Mouse (Mus musculus) urinary bladder, postnatal 10 days (tissue): Measurements from ENCODE around the gene Nrxn1.

Experiments used
- DNase-seq: peaks from one replicate; pipeline ENCODE4 v3.0.0; 2022; ENCODE audit warnings: low spot score

Nrxn1 gene

DNA sequence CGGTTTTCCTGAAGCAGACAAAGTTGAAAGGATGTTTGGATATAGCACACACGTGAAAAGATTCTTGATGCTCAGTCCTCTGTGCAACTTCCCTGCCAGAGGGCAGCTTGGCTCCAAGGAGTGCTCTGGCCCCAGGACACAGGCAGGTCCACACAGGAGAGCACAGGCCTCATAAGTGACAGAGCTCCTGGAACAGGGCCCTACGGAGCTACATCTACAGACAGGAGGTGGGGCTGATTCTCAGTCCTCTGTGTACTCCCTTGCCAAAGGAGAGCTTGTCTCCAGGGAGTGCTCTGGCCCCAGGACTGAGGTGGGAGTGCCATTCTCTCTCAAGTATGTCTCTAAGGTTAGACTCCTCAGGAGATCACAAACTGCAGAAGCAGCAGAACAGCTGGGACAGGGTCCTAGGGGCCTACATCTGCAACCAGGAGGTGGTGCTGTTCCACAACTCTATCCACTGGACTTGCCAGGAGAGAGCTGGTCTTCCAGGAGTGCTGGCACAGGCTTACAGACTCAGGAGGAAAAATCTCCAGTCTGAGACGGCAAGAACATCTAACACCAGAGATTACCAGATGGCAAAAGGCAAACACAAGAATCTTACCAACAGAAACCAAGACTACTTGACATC is 129.9 kb downstream of the Nrxn1 start:
- DNase-seq, result no peak

DNA sequence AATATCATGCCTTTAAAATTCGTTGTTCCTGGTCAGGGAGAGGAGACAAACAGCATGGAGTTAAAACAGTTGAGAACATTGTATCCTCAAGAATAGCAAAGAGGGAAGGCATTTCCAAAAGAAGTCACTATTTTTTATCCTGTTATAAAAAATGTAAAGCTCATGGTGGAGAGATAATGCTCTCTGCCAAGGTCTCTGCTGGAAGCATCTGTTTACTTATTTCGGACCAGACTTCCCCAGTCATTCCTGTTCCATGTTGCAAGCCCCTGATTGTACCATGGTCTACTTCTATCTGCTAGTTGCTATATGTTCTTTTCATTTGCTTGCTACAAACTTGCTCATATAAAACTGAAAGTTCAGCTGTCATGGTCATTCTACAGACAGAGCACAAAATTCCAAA is 137.7 kb downstream of the Nrxn1 start:
- no peak for DNase-seq

DNA sequence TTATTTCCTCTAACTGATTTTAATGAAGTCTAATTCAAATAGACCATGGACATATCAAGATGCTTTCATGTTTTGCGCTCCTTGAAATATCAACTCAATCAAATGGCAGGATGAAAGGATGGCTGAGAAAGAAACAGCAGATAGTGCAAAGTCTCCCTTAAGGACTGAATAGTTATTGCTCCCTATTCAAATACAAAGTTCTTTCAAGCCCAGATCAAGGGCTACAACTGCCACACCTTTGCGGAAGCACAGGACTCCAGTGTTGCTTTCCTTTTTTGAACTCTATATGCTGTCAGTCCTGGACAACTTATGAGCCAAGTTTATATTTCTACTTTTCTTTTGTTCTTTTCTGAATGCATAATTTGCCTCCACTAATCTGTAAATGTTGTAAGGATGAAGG is 157.9 kb downstream of the Nrxn1 start:
- no peak for DNase-seq

DNA sequence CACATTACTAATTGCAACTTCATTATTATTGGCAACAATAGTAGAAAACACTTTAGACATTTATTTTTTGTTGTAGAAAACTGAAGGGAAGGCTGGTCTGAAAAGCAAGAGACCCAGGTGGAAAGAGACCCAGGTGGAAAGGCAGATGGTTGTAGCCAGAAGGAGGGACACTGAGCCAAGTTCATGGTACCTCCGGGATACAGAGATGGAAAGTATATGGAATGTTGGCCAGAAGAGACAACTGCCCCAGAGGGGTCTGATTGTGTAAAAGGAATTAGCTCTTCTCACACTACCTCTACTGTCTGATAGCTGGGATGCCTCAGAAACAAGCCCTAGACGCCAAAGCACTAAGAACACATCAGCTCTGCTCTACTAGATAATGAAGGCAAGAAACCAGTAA is 179.6 kb downstream of the Nrxn1 start:
- no peak for DNase-seq

DNA sequence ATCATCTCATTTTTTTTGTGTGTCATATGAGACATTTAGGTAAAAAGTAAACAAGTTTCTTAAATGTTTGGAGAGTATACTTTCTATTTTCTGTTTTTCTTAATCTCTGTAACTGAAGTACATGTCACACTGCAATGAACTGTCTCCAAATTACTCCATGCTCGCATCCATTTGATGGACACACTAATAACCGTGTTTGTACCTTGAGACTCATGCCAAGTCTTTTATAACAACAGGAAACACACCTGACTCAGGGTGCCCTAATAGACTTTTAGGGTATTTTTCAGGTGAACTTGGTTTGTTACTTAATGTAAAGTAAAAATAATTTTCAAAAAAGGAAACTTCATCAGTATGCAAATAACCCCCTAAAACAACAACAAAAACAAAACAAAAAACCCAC is 180.1 kb downstream of the Nrxn1 start:
- no peak for DNase-seq

DNA sequence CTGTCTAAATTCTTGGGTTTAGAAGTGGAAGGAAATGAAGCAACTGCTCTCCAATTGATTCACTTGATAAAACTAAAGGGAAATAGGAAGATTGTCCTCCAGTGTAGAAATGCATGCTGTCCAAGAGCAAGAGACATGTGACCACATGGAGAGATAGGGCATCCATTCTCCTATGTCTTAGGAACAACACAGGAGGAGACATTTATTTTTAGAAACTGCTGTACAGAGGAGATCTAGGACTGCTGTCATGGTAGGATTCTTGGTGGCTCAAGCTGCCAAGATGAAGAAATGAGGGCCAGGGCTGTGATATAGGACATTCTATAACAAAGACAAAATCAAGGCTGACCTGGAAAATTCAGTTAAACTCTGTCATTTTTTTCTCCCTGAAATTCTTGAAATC is 180.5 kb downstream of the Nrxn1 start:
- no peak for DNase-seq

DNA sequence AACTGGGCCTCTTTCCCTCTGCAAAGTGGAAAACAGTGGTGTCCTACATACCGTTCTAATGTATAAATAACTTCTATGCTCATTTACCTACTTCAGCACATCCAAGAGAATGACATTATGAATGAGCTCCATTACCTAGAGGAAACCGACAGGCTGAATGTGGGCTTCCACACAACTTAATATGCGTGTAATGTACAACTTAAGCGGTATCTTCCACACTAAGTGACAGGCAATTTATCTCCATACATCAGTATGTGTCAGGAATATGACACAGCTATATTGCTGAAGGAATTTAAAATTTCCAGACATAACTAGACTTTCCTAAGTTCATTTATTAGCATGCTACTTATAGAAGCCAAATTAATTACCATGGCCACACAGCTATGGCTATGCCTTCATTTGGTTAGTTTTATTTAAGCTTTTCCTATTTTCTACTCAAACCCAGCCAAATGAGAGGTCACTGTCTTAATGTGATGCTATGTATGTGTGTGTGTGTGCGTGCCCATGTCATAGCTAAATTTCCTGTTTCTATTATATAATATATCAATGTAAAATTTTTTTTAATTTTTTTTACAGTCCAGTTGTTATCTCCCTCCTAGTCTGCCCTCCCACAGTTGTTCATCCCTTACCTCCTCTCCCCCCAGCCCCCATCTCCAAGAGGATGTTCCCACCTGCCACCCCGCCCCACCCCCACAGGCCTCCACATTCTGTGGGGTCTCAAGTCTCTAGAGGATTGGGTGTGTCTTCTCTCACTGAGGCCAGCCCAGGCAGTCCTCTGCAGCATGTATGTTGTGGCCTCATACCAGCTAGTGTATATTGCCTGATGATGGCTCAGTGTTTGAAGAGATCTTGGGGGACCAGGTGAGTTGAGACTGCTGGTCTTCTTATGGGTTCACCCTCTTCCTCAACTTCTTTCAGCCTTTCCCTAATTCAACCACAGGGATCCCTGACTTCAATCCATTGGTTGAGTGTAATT is 186.5 kb downstream of the Nrxn1 start:
- no peak for DNase-seq

DNA sequence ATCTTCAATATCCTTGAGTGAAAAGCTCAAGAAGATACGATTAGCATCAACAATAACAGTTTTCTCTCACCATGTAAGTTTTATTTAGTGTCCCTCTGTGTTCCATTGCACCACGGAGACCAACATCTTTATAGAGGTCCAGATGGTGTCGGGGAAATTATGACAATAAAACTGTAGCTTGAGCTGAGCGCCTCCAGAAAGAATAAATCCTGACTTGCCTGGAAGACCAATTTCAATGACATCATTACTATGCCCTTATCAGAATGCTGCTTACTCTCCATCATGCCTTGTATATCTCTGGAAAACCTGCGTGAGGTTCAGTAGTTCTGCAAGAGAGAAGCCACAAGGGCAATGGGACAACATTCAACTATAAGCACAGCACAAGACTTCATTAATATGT is 187.7 kb downstream of the Nrxn1 start:
- no peak for DNase-seq

DNA sequence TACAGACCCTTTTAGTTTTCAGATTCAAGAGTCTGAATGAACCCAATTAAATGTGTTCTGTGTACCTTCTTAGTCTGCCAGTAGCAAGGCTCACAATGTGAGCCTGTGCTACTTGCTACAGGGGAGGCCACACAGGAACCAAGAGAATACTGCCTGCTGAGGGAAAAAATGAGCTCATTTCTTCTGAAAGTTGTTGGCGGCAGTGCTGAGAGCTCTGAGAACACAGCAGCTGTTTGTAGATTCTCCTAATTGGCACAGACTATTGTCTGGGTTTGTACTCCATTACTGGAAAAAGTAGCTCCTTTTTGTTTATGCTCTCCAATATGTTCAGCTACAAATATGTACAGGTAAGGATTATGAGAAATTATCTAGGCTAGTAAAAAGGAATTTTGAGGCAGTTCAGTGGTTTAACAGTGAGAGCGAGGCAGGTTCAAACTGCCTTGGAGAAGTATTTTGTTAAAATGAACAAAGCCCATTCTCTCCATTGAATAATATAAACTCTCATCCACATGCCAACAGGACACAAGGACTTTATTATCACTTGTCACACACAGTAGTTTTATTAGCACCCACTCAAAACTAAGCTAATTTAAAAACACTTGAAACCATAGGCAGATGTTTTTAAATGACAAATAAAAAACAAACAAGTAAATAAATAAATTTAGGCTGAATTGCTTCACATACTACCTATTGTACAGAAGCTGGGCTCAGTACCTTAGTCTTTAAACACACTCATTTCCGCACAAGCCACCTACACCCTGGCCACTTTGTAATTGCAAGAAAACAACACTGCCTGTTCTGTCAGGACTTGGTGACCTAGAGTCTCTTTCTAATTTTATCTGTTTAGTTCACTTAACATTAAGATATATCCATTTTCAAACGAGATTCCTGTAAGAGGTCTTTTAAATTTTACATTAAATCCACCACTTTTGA is 200.3 kb downstream of the Nrxn1 start:
- DNase-seq, result no peak

DNA sequence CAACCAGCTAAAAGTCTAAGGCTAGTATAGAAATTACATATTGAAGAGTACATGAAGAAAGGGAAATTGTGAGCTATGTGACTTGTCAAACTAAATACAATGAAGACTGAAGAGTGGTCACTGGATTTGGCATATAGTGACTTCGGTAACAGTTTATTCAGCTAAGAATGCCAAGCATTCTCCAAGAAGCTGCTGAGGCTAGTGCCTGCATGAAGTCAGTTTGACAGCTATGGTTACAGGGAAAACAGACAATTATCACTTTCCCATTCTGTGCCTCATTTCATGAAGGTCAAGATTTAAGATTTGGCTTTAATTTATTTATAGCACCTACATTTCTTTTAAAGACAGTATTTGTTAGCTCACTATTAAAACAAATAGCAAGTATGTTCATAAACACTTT is 201.2 kb downstream of the Nrxn1 start:
- no peak for DNase-seq

DNA sequence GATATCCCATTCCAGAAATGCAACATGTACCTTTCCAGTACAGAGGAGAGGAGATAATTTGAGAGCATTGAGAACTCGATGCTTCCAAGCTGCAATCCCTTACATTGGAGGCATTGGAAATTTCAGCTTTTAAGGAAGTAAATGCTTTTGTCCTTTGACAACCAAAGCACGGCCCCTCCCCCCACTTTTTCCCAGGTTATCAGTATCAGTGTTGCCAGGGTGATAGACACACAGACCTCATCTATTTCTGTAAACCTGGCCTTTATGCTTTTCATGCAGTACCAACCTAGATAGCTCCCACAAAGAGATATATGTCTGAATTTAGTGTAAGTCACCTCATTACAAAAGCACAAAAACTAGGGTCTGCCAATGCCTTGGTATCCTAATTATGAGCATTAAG is 235.6 kb downstream of the Nrxn1 start:
- no peak for DNase-seq

DNA sequence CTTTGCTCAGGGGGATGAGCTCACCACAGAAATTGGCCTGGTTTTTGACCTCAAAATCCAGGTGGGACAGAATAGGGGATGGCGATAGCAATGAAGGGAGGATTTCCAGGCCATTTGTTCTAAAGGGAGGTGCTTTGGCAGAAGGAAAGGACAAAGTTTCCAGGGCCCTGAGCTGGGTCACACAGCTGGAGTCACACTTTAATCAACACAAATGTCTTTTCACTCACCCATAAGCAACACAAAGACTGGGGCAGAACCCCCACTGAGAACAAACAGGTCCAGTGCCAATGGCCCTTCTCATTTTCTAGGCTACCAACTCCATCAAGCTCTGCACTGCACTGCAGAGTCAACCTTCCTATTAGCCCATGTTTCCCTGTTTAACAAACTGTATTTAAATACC is 249.0 kb downstream of the Nrxn1 start:
- DNase-seq, result no peak

DNA sequence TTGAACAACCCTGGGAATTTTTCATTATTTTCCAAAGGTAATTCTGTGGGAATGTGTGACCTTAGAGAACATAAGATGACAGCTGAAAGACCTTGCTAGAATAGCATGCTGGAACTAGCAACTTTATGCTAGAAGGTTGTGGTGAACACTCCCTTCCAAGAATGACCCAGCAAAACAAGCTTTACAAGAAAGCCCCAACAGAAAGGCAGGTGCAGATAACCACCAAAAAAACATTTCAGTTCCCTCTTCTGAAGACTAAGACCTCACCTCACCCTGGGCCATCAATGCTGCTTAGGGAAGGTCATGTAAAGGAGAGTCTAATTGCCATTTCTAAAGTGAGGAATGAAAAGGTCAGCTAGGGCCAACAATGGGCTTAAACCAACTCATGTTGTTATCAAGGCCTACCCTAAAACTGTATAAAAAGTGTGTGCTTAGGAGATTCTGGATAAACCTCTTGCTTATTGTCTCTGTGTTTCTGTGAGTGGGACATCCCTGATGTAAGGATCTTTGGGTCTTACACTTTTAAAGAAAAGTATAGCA is 249.7 kb downstream of the Nrxn1 start:
- no peak for DNase-seq

DNA sequence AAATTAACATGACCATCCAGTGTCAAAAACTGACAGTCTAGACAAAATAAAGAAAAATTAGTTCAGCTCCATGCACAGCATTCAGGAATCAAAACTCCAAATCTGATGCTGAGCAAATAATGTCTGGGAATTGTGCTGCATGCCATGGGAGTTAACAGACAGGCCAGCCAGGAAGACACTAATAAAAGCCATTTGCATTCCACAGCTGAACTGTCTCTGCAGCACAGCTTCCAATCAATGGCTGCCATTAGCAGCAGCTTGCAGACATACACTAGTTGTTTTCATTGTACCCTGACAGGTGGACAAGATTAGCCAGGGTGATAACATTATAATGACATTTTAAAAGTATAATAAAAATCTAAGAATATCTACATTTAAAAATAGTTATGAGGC is 255.9 kb downstream of the Nrxn1 start:
- DNase-seq, result no peak

DNA sequence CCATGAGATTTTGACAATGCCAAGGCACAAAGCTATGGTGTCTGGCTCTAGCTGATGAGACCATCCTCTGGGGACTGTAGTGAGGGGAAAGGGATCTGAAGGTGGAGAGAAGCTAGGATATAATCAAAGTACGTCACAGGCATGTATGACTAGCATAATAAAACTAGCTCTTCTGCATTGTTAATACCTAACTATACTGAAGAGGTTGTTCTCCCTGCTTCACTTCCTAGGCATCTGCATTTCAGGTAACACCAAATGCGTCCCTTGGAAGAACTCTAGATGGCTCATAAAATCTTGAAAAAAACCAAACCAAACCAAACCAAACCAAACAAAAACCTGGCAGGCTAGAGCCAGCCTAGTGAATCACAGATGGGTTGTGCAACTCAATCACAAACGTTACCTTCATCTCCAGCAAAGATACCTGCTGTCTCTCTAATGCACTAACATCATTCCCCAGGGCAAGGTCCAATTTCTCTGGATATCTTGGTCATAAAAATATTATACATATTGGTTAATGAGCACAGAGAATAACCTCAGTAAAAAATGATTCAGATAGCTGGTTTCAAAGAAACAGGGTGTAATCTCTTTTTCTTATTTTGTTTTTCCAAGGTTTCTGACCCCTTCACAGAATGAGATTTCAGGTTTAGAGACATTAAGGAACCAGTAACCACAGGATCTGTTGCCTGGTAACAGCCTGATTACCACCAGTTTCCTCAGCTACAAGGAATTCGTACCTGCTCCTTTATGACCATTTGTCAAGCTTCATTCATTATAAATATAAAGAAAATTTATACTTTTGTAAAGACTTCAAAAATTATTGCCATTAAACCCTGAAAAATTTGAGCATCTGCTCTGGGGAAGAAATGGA is 256.5 kb downstream of the Nrxn1 start:
- DNase-seq, result no peak

DNA sequence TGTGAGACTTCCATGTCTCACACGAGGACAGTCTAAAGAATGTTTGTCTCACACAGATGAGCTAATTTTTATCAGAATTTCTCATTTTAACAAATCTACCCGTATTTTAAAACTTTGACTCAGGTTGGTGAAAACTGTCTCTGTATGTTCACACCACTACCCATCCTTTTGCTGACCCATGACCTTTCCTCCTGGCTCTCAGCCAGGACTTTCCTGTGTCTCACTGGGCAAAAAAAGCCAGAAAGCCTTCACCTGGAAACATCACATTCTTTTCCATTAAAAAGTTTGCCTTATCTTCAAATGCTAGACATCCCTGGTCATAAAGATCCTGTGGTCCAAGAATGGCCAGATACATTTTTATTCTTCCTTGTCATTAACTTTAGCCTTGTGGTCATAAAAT is 274.5 kb downstream of the Nrxn1 start:
- no peak for DNase-seq

DNA sequence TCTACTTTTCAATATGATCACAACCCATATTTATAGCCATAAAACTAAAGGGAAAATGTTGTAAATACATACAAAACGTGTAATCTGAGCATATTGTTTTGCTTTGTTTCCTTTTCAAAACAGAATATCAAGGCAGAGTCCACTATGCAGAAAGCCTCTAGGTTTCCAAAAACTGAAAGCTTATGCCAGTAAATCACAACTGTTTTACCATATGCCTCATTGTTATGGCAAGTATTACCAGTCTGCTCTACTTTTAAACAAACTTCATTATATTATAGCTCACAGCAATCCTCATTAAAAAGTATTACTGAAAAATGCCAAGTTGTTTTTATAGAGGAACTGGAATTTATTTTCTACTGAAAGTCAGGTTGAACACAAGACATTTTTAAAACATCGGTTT is 275.0 kb downstream of the Nrxn1 start:
- DNase-seq, result no peak

DNA sequence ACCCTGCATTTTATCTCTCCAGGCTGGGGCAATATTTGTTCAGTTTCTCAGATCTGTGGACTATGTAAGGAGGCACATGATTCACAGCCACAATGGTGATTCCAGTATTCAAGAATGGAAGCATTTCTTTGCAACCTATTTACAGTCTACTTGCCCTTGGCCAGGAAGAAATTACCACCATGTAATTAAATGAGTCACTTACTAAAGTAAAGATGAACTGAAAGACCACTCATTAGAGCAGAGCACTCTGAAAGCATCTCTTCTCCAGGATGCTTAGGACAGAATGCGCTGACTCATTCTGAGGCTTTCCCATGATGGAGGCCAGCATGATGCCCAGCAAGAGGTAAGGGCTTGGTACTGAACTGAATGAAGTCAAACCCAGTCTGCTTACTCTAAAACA is 277.6 kb downstream of the Nrxn1 start:
- DNase-seq, result no peak

DNA sequence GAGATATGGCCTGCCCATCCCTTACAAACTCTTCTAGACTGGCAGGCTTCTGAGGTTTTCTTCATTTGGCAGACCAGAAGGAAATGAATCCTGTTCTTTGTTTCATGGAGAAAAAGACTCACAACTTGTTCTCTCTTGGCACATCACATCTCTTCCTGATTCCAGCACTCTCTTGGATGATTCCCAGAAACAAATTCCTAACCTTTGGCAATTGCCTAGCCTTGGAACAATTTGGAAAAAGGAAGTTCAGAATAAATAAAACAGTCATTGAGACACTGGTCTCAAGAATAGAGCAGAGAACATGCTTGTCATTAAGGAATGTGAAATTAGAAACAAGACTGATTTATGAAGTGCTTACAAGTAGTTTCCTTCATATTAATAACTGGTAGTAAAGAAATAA is 279.1 kb downstream of the Nrxn1 start:
- no peak for DNase-seq

DNA sequence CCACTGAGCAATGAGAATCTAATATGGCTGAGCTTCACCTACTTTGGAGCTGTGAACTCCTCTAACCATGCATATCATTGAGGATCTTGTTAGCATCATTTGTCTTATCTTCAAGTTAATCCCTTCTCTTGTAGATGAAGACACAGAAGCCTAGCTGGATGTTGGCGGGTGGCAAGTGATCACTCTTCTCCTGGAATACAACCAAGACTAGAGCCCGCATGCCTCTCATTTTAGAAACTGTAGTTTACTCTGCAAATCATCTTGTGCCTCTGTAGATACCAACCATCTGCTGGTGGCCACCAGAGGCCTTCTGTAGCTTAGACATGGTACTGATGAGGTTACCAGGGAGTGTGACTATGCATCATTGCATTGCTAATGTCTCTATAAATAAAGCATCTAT is 280.4 kb downstream of the Nrxn1 start:
- no peak for DNase-seq
